Mouse (Mus musculus) forebrain, postnatal 0 days (tissue): ENCODE measurements around the gene Actr2. TPM values are rescaled to one million over a fixed set of nuclear protein-coding genes. Genes with fewer than 3 reads are reported as not detected.

Experiments
- ATAC-seq: fragments of 200-750 bp; cut with Nextera tagmentation; 2 replicates; pipeline ENCODE4 v1.8.0; 2017; ENCODE audit warnings: mild to moderate bottlenecking, moderate library complexity
- DNase-seq: peaks from one replicate; pipeline ENCODE4 v3.0.0-alpha.2; 2015
- H3K27ac ChIP-seq: fragments of 300-500 bp; sonication (generic); 2 replicates; pipeline ENCODE4 v1.5.1; 2014; ENCODE audit warnings: low read depth, mild to moderate bottlenecking, antibody characterized with exemption, low read length, moderate library complexity, mixed read lengths
- H3K27me3 ChIP-seq: fragments of 300-500 bp; sonication (generic); 2 replicates; pipeline ENCODE4 v1.6.1; 2014; ENCODE audit warnings: mild to moderate bottlenecking, low read length, mixed read lengths; ENCODE audit not compliant: insufficient read depth
- H3K36me3 ChIP-seq: fragments of 300-500 bp; sonication (generic); 2 replicates; pipeline ENCODE4 v1.6.1; 2014; ENCODE audit warnings: mild to moderate bottlenecking, moderate library complexity; ENCODE audit not compliant: insufficient read depth
- H3K4me1 ChIP-seq: fragments of 300-500 bp; sonication (generic); 2 replicates; pipeline ENCODE4 v1.6.1; 2014; ENCODE audit warnings: antibody characterized with exemption; ENCODE audit not compliant: insufficient read depth
- H3K4me2 ChIP-seq: fragments of 300-500 bp; sonication (generic); 2 replicates; pipeline ENCODE4 v1.6.1; 2014; ENCODE audit warnings: low read depth, mild to moderate bottlenecking, moderate library complexity
- H3K4me3 ChIP-seq: fragments of 300-500 bp; sonication (generic); 2 replicates; pipeline ENCODE4 v1.5.1; 2014; ENCODE audit warnings: low read depth, low read length, mixed read lengths
- H3K9ac ChIP-seq: fragments of 300-500 bp; sonication (generic); 2 replicates; pipeline ENCODE4 v1.6.1; 2014; ENCODE audit warnings: mild to moderate bottlenecking
- H3K9me3 ChIP-seq: fragments of 300-500 bp; sonication (generic); 2 replicates; pipeline ENCODE4 v1.6.1; 2016; ENCODE audit warnings: low read length
- CTCF ChIP-seq: sonication (generic); IDR thresholded peaks from 2 replicates; pipeline ENCODE4 v1.5.1; 2016; ENCODE audit warnings: antibody characterized with exemption, control low read depth, low read depth
- WGBS: fragments of 180-500 bp; shearing (Covaris S2); extraction: QIAGEN DNeasy Blood & Tissue Kit; methylation state at CpG from one replicate; pipeline ENCODE4 v1.1.7; 2014; 5-methylcytosine and 5-hydroxymethylcytosine counted together
- polyA plus RNA-seq: library from polyadenylated mRNA; unstranded; fragments of >200 nt; fragmentation: Nextera tagmentation; extraction: Ambion mirVana; gene quantifications from 2 replicates; pipeline ENCODE4 v1.2.1, GENCODE M21; 2015
- total RNA-seq: library from RNA; depleted of rRNA; stranded (reverse); fragments of >200 nt; gene quantifications from 2 replicates; pipeline ENCODE4 v1.2.3, GENCODE M21; 2014

The Actr2 gene
- total and polyA plus RNA-seq, 2 experiments from 2014 or later = 79.5 to 179 TPM

DNA sequence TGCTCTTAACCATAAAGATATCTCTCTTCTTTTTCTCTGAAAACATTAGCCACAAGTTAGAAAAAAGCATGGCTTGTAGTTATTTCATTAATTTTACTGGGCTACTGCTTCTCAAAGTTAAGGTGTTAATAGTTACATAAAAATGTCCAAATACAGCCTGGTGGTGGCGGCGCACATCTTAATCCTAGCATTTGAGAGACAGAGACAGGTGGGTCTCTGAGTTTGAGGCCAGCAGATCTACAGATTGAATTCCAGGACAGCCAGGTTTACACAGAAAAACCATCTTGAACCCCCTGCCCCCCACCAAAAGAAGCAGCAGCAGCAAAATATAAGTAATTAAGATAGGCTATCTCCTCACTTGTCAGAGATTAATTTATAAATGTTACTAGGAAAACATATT is 27.1 kb downstream of the Actr2 start:
- no peak for TF ChIP-seq CTCF
- no peak overlapping the region for H3K4me3 ChIP-seq
- no peaks in the 10 kb centered on the region for H3K27me3 ChIP-seq
- H3K27ac ChIP-seq = no peak overlapping the region
- 95% methylated on average over 2 of the region's 2 CpGs for WGBS
- peaks cover 41% of the 10 kb centered on the region for H3K36me3 ChIP-seq
- no peaks in the 10 kb centered on the region for H3K9me3 ChIP-seq
- no peak overlapping the region for H3K4me2 ChIP-seq
- H3K4me1 ChIP-seq = no peaks in the 10 kb centered on the region
- H3K9ac ChIP-seq = no peak overlapping the region
- DNase-seq (no peak), ATAC-seq (no peak)

DNA sequence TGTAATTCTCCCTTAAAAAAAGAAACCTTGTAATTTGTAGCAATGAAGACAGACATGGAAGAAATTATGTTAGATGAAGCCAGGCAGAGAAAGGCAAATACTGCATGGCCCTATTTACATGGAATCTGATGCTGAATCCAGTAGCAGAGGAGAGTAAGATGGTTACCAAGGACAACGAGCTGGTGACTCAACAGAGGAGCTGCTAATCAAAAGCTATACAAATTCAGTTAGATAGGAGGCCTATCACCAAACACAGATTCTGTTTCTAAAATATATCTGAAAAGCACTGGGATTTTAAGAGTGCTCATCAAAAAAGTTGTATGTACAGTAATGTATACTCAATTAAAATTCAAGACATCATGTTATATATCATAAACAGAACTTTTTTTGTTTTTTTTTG is 37.3 kb downstream of the Actr2 start:
- no peak for DNase-seq

DNA sequence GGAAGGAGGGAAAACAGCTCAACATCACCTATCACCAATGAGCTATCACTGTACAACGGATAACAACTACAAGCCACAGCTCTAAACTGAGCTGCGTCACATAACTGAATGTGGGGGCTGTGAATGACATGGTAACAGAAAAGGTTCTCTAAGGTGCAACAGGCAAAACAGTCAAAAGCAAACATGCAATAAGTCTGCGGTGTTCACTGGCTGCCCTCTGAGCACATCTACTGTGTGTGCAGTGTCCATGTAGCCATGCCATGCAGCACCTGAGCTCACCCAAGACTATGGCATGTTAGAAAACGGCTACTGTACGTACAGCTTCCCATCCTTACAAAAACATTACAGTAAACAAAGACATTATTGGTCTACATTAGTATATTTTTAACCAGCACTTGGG is 39.9 kb downstream of the Actr2 start:
- DNase-seq (no peak), ATAC-seq (no peak)
- no peak overlapping the region for H3K4me3 ChIP-seq
- no peak overlapping the region for H3K4me2 ChIP-seq
- peaks cover 36% of the 10 kb centered on the region for H3K36me3 ChIP-seq
- no peaks in the 10 kb centered on the region for H3K27me3 ChIP-seq
- no peak overlapping the region for H3K9ac ChIP-seq
- no peaks in the 10 kb centered on the region for H3K4me1 ChIP-seq
- no peaks in the 10 kb centered on the region for H3K9me3 ChIP-seq
- WGBS = 96% methylated on average over 5 of the region's 5 CpGs
- no peak overlapping the region for H3K27ac ChIP-seq
- no peak for TF ChIP-seq CTCF

More for the DNA sequence above, 37.3 kb downstream of the Actr2 start:
- Histone ChIP-seq H3K9me3 (no peaks in the 10 kb centered on the region), H3K9ac (no peak overlapping the region), H3K36me3 (peaks cover 59% of the 10 kb centered on the region), H3K4me2 (no peak overlapping the region), H3K27me3 (no peaks in the 10 kb centered on the region), H3K4me1 (no peaks in the 10 kb centered on the region), H3K27ac (no peak overlapping the region), H3K4me3 (no peak overlapping the region)
- TF ChIP-seq CTCF = no peak
- 61% methylated on average over 1 of the region's 1 CpGs for WGBS
- ATAC-seq = no peak

DNA sequence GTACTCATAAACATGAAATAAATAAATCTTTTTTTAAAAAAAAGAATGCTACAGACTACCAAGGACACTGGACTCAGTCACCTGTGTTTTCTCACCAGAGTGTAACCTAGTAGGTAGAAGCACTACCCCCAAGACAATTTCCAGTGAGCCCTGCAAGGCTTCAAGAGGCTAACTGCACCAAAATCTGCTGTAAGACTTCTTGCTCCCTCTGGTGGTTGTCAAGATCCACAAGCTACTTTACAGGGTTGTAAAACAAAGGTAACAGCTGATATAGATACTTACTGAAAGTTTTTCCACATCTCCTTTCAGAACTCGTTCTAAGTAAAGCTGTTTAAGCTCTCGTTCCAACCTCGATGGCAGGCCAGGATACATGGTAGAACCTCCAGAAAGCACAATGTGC is 40.5 kb downstream of the Actr2 start:
- no peaks in the 10 kb centered on the region for H3K27me3 ChIP-seq
- no peak overlapping the region for H3K4me2 ChIP-seq
- H3K36me3 ChIP-seq = peaks cover 34% of the 10 kb centered on the region
- 70% methylated on average over 3 of the region's 3 CpGs for WGBS
- peak; percentile 79 for TF ChIP-seq CTCF
- no peaks in the 10 kb centered on the region for H3K4me1 ChIP-seq
- no peak overlapping the region for H3K9ac ChIP-seq
- DNase-seq (peak; percentile 70), ATAC-seq (peak; percentile 60)
- no peak overlapping the region for H3K4me3 ChIP-seq
- no peaks in the 10 kb centered on the region for H3K9me3 ChIP-seq
- no peak overlapping the region for H3K27ac ChIP-seq

DNA sequence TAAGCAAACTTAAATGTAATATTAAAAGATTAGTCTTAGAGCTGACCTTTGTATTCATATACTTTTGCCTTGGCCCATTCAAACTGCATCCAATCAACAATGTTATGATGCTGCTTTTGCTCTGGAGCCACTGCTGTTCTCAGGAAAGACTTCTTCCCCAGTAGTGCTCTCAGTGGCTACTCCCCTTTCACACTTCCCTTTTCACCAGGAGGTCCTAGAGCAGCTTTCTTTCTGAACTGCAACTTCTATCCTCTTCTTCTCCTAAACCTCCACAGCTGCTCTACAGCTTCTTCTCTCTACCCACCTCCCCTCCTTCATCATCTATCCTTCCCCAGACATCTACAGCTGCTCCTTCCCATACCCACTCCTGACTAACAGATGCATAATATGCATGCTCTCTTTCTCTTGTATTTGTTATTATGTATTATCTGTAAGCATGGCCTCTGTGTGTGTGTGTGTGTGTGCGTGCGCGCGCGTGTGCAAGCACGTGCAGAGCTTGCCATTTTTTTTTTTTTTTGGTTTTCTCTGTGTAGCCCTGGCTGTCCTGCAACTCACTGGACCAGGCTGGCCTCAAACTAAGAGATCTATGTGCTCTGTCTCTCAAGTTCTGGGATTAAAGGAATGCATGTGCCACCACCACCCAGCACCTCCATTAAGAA is 44.2 kb downstream of the Actr2 start:
- Histone ChIP-seq H3K4me3 (no peak overlapping the region), H3K9ac (no peak overlapping the region), H3K4me2 (no peak overlapping the region), H3K27me3 (no peaks in the 10 kb centered on the region), H3K9me3 (no peaks in the 10 kb centered on the region), H3K27ac (no peak overlapping the region), H3K4me1 (no peaks in the 10 kb centered on the region), H3K36me3 (peaks cover 29% of the 10 kb centered on the region)
- no peak for TF ChIP-seq CTCF
- DNase-seq (no peak), ATAC-seq (no peak)
- WGBS = 89% methylated on average over 6 of the region's 6 CpGs

DNA sequence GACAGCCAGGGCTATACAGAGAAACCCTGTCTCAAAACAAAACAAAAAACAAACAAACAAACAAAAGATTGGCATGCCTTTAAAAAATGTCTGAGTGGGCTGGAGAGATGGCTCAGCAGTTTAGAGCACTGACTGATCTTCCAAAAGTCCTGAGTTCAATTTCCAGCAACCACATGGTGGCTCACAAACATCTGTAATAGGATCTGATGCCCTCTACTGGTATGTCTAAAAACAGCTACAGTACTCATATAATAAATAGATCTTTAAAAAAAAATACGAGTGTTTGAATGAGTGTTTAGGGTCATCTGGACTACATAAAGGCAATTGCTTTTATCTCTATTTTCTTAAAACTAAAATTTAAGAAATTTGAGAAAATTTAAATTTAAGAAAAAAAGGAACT is 45.2 kb downstream of the Actr2 start:
- no peak overlapping the region for H3K27ac ChIP-seq
- no peaks in the 10 kb centered on the region for H3K4me1 ChIP-seq
- ATAC-seq (no peak), DNase-seq (no peak)
- no peaks in the 10 kb centered on the region for H3K9me3 ChIP-seq
- TF ChIP-seq CTCF = peak; percentile 49
- no peak overlapping the region for H3K4me3 ChIP-seq
- no peak overlapping the region for H3K9ac ChIP-seq
- H3K4me2 ChIP-seq = no peak overlapping the region
- H3K27me3 ChIP-seq = no peaks in the 10 kb centered on the region
- 60% methylated on average over 1 of the region's 1 CpGs for WGBS
- H3K36me3 ChIP-seq = peaks cover 24% of the 10 kb centered on the region

DNA sequence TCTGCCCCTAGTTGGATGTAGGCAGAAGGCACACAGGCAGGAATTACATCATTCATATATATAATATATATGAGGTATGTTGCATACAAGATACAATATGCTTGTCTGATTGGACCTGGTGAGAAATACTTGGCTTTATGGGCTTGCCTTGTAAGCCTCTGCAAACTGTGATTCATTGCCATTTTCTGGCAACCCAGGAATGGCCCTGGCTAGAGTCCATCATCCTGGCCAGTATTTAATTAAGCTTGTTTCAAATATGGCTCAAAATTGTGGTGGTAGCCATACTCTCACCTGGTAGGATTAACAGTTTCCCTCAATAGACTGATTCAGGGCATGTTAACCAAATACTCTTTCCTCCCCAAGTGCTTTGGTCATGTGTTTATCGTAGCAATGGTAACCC is 46.6 kb downstream of the Actr2 start:
- WGBS = 79% methylated on average over 1 of the region's 1 CpGs
- Histone ChIP-seq H3K9me3 (no peaks in the 10 kb centered on the region), H3K27ac (no peak overlapping the region), H3K4me3 (no peak overlapping the region), H3K36me3 (peaks cover 18% of the 10 kb centered on the region), H3K9ac (no peak overlapping the region), H3K27me3 (no peaks in the 10 kb centered on the region), H3K4me2 (no peak overlapping the region), H3K4me1 (no peaks in the 10 kb centered on the region)
- no peak for TF ChIP-seq CTCF
- DNase-seq = no peak
- ATAC-seq = no peak
